In genomic region chr17:33092391-33093193, GRCm38 (mm10) we compare ENCODE assay signal across 8 mouse cellular contexts. TPM values are rescaled to one million over a fixed set of nuclear protein-coding genes. Genes with fewer than 3 reads are reported as not detected.
A peak's percentile ranks its signal among the peaks of the same experiment; 100 is the strongest.
DNase-seq lines count a peak whose midpoint lies in the region; ATAC-seq and TF ChIP-seq lines count a peak whose summit lies in the region.

No protein-coding gene starts in this region.

- DNase-seq in ES-E14 (ENCODE audit: low read depth, low spot score): peak; percentile 53
- peak; percentile 76 for DNase-seq in cerebellum, adult 11 months
- peak; percentile 84 for DNase-seq in forebrain, embryonic 14.5 days (ENCODE audit: low spot score)
- peak; percentile 86 to 89 for DNase-seq in heart, postnatal 10 days
- DNase-seq in kidney, postnatal 4 days: peak; percentile 91 to 94
- peak; percentile 83 for DNase-seq in neural tube, embryonic 11.5 days (ENCODE audit: low spot score)
- DNase-seq in stomach, postnatal 0 days (ENCODE audit: low spot score): peak; percentile 79

- TF ChIP-seq EP300 in stomach, postnatal 0 days (optimal IDR thresholded peaks at IDR 0.05): no peak

- H3K4me3 ChIP-seq in ES-E14 (ENCODE audit: insufficient read depth in 1 of 2, low read depth in 1 of 2, low read length in 2 of 2, poor library complexity in 1 of 2, severe bottlenecking in 1 of 2): peak overlapping the region; percentile 82 to 88
- peak overlapping the region; percentile 58 for H3K4me3 ChIP-seq in forebrain, embryonic 14.5 days (ENCODE audit: low read depth, low read length)
- peak overlapping the region; percentile 69 for H3K4me3 ChIP-seq in liver, embryonic 15.5 days (replicated peaks)
- H3K4me3 ChIP-seq in neural tube, embryonic 11.5 days (ENCODE audit: low read depth, low read length): peak overlapping the region; percentile 54
- peak overlapping the region; percentile 77 for H3K4me3 ChIP-seq in stomach, postnatal 0 days (ENCODE audit: low read depth, low read length)

- H3K4me1 ChIP-seq in ES-E14 (ENCODE audit: control insufficient read depth in 2 of 2, insufficient read depth in 2 of 2, low read length in 2 of 2, poor library complexity in 1 of 2): no peaks in the 10 kb centered on the region
- H3K4me1 ChIP-seq in forebrain, embryonic 14.5 days (ENCODE audit: control insufficient read depth, insufficient read depth, low read length): peaks cover 16% of the 10 kb centered on the region
- H3K4me1 ChIP-seq in liver, embryonic 15.5 days (replicated peaks): peaks cover 24% of the 10 kb centered on the region
- H3K4me1 ChIP-seq in neural tube, embryonic 11.5 days (ENCODE audit: control insufficient read depth, insufficient read depth, low read length): no peaks in the 10 kb centered on the region
- H3K4me1 ChIP-seq in stomach, postnatal 0 days (replicated peaks; ENCODE audit: control insufficient read depth, insufficient read depth): no peaks in the 10 kb centered on the region; the same call in 1 of the 2 replicates

- 2% methylated on average over 31 of the region's 31 CpGs for WGBS in forebrain, embryonic 14.5 days
- 2% methylated on average over 31 of the region's 31 CpGs for WGBS in liver, embryonic 15.5 days (ENCODE audit: insufficient replicate concordance)
- WGBS in neural tube, embryonic 11.5 days: 3% methylated on average over 31 of the region's 31 CpGs
- WGBS in stomach, postnatal 0 days: 2% methylated on average over 31 of the region's 31 CpGs

- no peaks in the 10 kb centered on the region for H3K27me3 ChIP-seq in forebrain, embryonic 14.5 days (replicated peaks; ENCODE audit: control insufficient read depth, insufficient read depth, low read length)
- no peaks in the 10 kb centered on the region for H3K27me3 ChIP-seq in liver, embryonic 15.5 days
- no peaks in the 10 kb centered on the region for H3K27me3 ChIP-seq in neural tube, embryonic 11.5 days (ENCODE audit: control insufficient read depth, insufficient read depth, low read length)
- H3K27me3 ChIP-seq in stomach, postnatal 0 days (ENCODE audit: control insufficient read depth, insufficient read depth, low read length): no peaks in the 10 kb centered on the region

- H3K27ac ChIP-seq in ES-E14 (ENCODE audit: insufficient read depth, low read depth, low read length, poor library complexity, severe bottlenecking): peak overlapping the region; percentile 59; the same call in 1 of the 2 replicates
- H3K27ac ChIP-seq in forebrain, embryonic 14.5 days (ENCODE audit: low read depth, low read length): peak overlapping the region; percentile 82
- peak overlapping the region; percentile 64 for H3K27ac ChIP-seq in liver, embryonic 15.5 days (replicated peaks)
- peak overlapping the region; percentile 77 for H3K27ac ChIP-seq in neural tube, embryonic 11.5 days (ENCODE audit: low read depth, low read length)
- H3K27ac ChIP-seq in stomach, postnatal 0 days (replicated peaks): peak overlapping the region; percentile 93

- H3K9ac ChIP-seq in ES-E14 (ENCODE audit: insufficient read depth, low read depth, low read length, poor library complexity, severe bottlenecking): peak overlapping the region; percentile 75
- peak overlapping the region; percentile 71 for H3K9ac ChIP-seq in forebrain, embryonic 14.5 days (ENCODE audit: low read length)
- H3K9ac ChIP-seq in liver, embryonic 15.5 days: peak overlapping the region; percentile 58
- H3K9ac ChIP-seq in neural tube, embryonic 11.5 days (ENCODE audit: low read length): peak overlapping the region; percentile 66
- peak overlapping the region; percentile 68 for H3K9ac ChIP-seq in stomach, postnatal 0 days (ENCODE audit: low read length)

- no peaks in the 10 kb centered on the region for H3K36me3 ChIP-seq in ES-E14 (ENCODE audit: control insufficient read depth, insufficient read depth, low read length, poor library complexity, severe bottlenecking)
- H3K36me3 ChIP-seq in forebrain, embryonic 14.5 days (ENCODE audit: control insufficient read depth, insufficient read depth, low read length): no peaks in the 10 kb centered on the region
- no peaks in the 10 kb centered on the region for H3K36me3 ChIP-seq in liver, embryonic 15.5 days (replicated peaks)
- no peaks in the 10 kb centered on the region for H3K36me3 ChIP-seq in neural tube, embryonic 11.5 days (ENCODE audit: control insufficient read depth, insufficient read depth, low read length)
- H3K36me3 ChIP-seq in stomach, postnatal 0 days (ENCODE audit: control insufficient read depth, insufficient read depth, low read length): no peaks in the 10 kb centered on the region

- peak overlapping the region; percentile 75 for H3K4me2 ChIP-seq in forebrain, embryonic 14.5 days (ENCODE audit: low read length)
- H3K4me2 ChIP-seq in liver, embryonic 15.5 days: peak overlapping the region; percentile 75
- peak overlapping the region; percentile 47 for H3K4me2 ChIP-seq in neural tube, embryonic 11.5 days (ENCODE audit: low read depth)
- peak overlapping the region; percentile 62 for H3K4me2 ChIP-seq in stomach, postnatal 0 days (replicated peaks; ENCODE audit: low read depth)

- intact Hi-C loops in heart, postnatal 10 days (cut with DNase I): no loop called here

- ATAC-seq in forebrain, embryonic 14.5 days: peak; percentile 73
- peak; percentile 65 for ATAC-seq in liver, embryonic 15.5 days (ENCODE audit: insufficient read depth)
- peak; percentile 63 for ATAC-seq in neural tube, embryonic 11.5 days (ENCODE audit: insufficient read depth, low FRiP score, low TSS enrichment)
- peak; percentile 78 for ATAC-seq in stomach, postnatal 0 days (ENCODE audit: low FRiP score, low TSS enrichment)

- H3K9me3 ChIP-seq in ES-E14 (ENCODE audit: control insufficient read depth, insufficient read depth, low read depth, low read length): no peaks in the 10 kb centered on the region
- no peaks in the 10 kb centered on the region for H3K9me3 ChIP-seq in forebrain, embryonic 14.5 days (replicated peaks; ENCODE audit: control insufficient read depth, low read length)
- H3K9me3 ChIP-seq in liver, embryonic 15.5 days (replicated peaks): no peaks in the 10 kb centered on the region
- no peaks in the 10 kb centered on the region for H3K9me3 ChIP-seq in neural tube, embryonic 11.5 days (ENCODE audit: control insufficient read depth, low read length)
- H3K9me3 ChIP-seq in stomach, postnatal 0 days (ENCODE audit: control insufficient read depth, low read length): no peaks in the 10 kb centered on the region

- no peak for TF ChIP-seq CTCF in stomach, postnatal 0 days (IDR thresholded peaks at IDR 0.05; ENCODE audit: low read depth)

- in situ Hi-C loops in ES-E14 (cut with MboI; ENCODE audit: low sequenced_read_pairs in 2 of 2, unreplicated experiment in 2 of 2): no loop called here

TF ChIP-seq in ES-E14, 5 proteins besides CTCF, POLR2A, EP300 and RAD21:
- TF ChIP-seq ZC3H11A (IDR thresholded peaks at IDR 0.05; ENCODE audit: borderline replicate concordance, low read depth, low read length) (no peak), HCFC1 (IDR thresholded peaks at IDR 0.05; ENCODE audit: borderline replicate concordance, insufficient read depth, low read length) (peak; percentile 83)

RNA-seq across cellular contexts. Expression of gene Zfp563, which starts 3.5 kb away (rescaled TPM):
- total RNA-seq in ES-E14 (2012; rRNA removed): 3.1 and 4.0 TPM in 2 replicates
- 24.4 and 26.6 TPM in 2 replicates for polyA plus RNA-seq in forebrain, embryonic 14.5 days (2014; fragmentation: Nextera tagmentation; extraction: Ambion mirVana)
- 1 to 10 TPM; 5.8 to 8.2 TPM for total RNA-seq in heart, postnatal 10 days (2021)
- polyA plus RNA-seq in liver, embryonic 15.5 days (2015; fragmentation: Nextera tagmentation; extraction: Ambion mirVana): 1.1 and 1.2 TPM in 2 replicates
- polyA plus RNA-seq in neural tube, embryonic 11.5 days (2014; fragmentation: Nextera tagmentation; extraction: Ambion mirVana): 10.7 and 11.9 TPM in 2 replicates
- polyA plus RNA-seq in stomach, postnatal 0 days (2015; fragmentation: Nextera tagmentation; extraction: Ambion mirVana): 2.5 and 3.7 TPM in 2 replicates

RNA-seq across cellular contexts. Expression of gene 4921501E09Rik, which starts 24.7 kb away (rescaled TPM):
- not detected in 2 replicates for total RNA-seq in ES-E14 (2012; rRNA removed)
- polyA plus RNA-seq in forebrain, embryonic 14.5 days (2014; fragmentation: Nextera tagmentation; extraction: Ambion mirVana): not detected in 2 replicates
- total RNA-seq in heart, postnatal 10 days (2021): not detected
- not detected in 2 replicates for polyA plus RNA-seq in liver, embryonic 15.5 days (2015; fragmentation: Nextera tagmentation; extraction: Ambion mirVana)
- polyA plus RNA-seq in neural tube, embryonic 11.5 days (2014; fragmentation: Nextera tagmentation; extraction: Ambion mirVana): not detected in 2 replicates
- polyA plus RNA-seq in stomach, postnatal 0 days (2015; fragmentation: Nextera tagmentation; extraction: Ambion mirVana): not detected in 2 replicates

RNA-seq across cellular contexts. Expression of gene Morc2b, which starts 46.9 kb away (rescaled TPM):
- total RNA-seq in ES-E14 (2012; rRNA removed): 0.22 and 0.26 TPM in 2 replicates
- 0.22 TPM in 1 of 2 replicates, not detected in the other for polyA plus RNA-seq in forebrain, embryonic 14.5 days (2014; fragmentation: Nextera tagmentation; extraction: Ambion mirVana)
- not detected for total RNA-seq in heart, postnatal 10 days (2021)
- not detected in 2 replicates for polyA plus RNA-seq in liver, embryonic 15.5 days (2015; fragmentation: Nextera tagmentation; extraction: Ambion mirVana)
- polyA plus RNA-seq in neural tube, embryonic 11.5 days (2014; fragmentation: Nextera tagmentation; extraction: Ambion mirVana): 0.12 and 0.18 TPM in 2 replicates
- 0.02 TPM in 1 of 2 replicates, not detected in the other for polyA plus RNA-seq in stomach, postnatal 0 days (2015; fragmentation: Nextera tagmentation; extraction: Ambion mirVana)

RNA-seq across cellular contexts. Expression of gene Zfp763, which starts 59.4 kb away (rescaled TPM):
- total RNA-seq in ES-E14 (2012; rRNA removed): 4.6 and 4.9 TPM in 2 replicates
- 25.5 and 29.9 TPM in 2 replicates for polyA plus RNA-seq in forebrain, embryonic 14.5 days (2014; fragmentation: Nextera tagmentation; extraction: Ambion mirVana)
- total RNA-seq in heart, postnatal 10 days (2021): 1 to 10 TPM; 6.2 to 6.4 TPM
- 2.2 and 2.3 TPM in 2 replicates for polyA plus RNA-seq in liver, embryonic 15.5 days (2015; fragmentation: Nextera tagmentation; extraction: Ambion mirVana)
- polyA plus RNA-seq in neural tube, embryonic 11.5 days (2014; fragmentation: Nextera tagmentation; extraction: Ambion mirVana): 22.9 and 25.9 TPM in 2 replicates
- polyA plus RNA-seq in stomach, postnatal 0 days (2015; fragmentation: Nextera tagmentation; extraction: Ambion mirVana): 3.1 and 3.2 TPM in 2 replicates

Comparison
In these comparisons a context has a peak if more than half of its experiments do, and no peak if none do; other contexts are left out.
1. Peak in every context shown above with its lines: DNase-seq, ATAC-seq, H3K4me3 ChIP-seq and H3K27ac ChIP-seq.